ENCODE assay signal across 32 mouse cellular contexts in genomic region chr7:141281442-141281841, GRCm38 (mm10). TPM values are rescaled to one million over a fixed set of nuclear protein-coding genes. Genes with fewer than 3 reads are reported as not detected.
A peak's percentile ranks its signal among the peaks of the same experiment; 100 is the strongest.
DNase-seq lines count a peak whose midpoint lies in the region; ATAC-seq and TF ChIP-seq lines count a peak whose summit lies in the region.
"Had no signal": no experiment of that assay in that cellular context is flagged by ENCODE, and none has a peak within 500 bp of the region (broad histone marks: within the 10 kb centered on the region; RNA-seq: fewer than 3 reads in every experiment).

No protein-coding gene starts in this region.

- H3K9me3 ChIP-seq in forebrain, postnatal 0 days (ENCODE audit: low read length), result no peaks in the 10 kb centered on the region
- H3K9me3 ChIP-seq: G1E had no signal

- H3K27ac ChIP-seq in forebrain, postnatal 0 days (ENCODE audit: low read depth, low read length), result no peak overlapping the region
- no peak overlapping the region for H3K27ac ChIP-seq in thymus, adult 2 months (ENCODE audit: control insufficient read depth, insufficient read depth, low read length)
- H3K27ac ChIP-seq: layer of hippocampus, adult 2 months had no signal

- no peaks in the 10 kb centered on the region for H3K36me3 ChIP-seq in forebrain, postnatal 0 days (ENCODE audit: insufficient read depth)
- no peaks in the 10 kb centered on the region for H3K36me3 ChIP-seq in thymus, adult 2 months (ENCODE audit: control insufficient read depth, insufficient read depth, low read length)
- H3K36me3 ChIP-seq: G1E had no signal

- no peak for TF ChIP-seq POLR2A in brain, embryonic 14.5 days (IDR thresholded peaks at IDR 0.05; ENCODE audit: borderline replicate concordance, extremely low read depth, insufficient read depth, insufficient read length, poor library complexity, severe bottlenecking)
- TF ChIP-seq POLR2A in thymus, adult 2 months (IDR thresholded peaks at IDR 0.05; ENCODE audit: control insufficient read depth, extremely low read depth, insufficient read depth, low read length, poor library complexity), result no peak

- no peaks in the 10 kb centered on the region for H3K27me3 ChIP-seq in forebrain, postnatal 0 days (ENCODE audit: insufficient read depth, low read length)
- peaks cover 4% of the 10 kb centered on the region; the same call in 1 of the 2 replicates for H3K27me3 ChIP-seq in thymus, adult 2 months (ENCODE audit: control insufficient read depth, insufficient read depth, low read length)

- no peak overlapping the region for H3K9ac ChIP-seq in forebrain, postnatal 0 days

- TF ChIP-seq CTCF in brain, embryonic 14.5 days (IDR thresholded peaks at IDR 0.05; ENCODE audit: borderline replicate concordance, extremely low read depth, insufficient read depth, insufficient read length), result no peak
- no peak for TF ChIP-seq CTCF in forebrain, postnatal 0 days (IDR thresholded peaks at IDR 0.05; ENCODE audit: low read depth)
- no peak for TF ChIP-seq CTCF in thymus, adult 2 months (IDR thresholded peaks at IDR 0.05; ENCODE audit: borderline replicate concordance, control insufficient read depth, extremely low read depth, insufficient read depth, low read length, poor library complexity)

- ATAC-seq in forebrain, postnatal 0 days, result peak; percentile 44; the same call in 1 of the 2 replicates
- ATAC-seq in inflammation-experienced regulatory T-cells, adult 6 months, result no peak
- ATAC-seq: activated CD4-positive, CD25-positive, alpha-beta regulatory T cell, adult 4 months; hindbrain, embryonic 16.5 days; intestine, postnatal 0 days; lung, postnatal 0 days had no signal

- peak; percentile 40 for DNase-seq in kidney, adult 11 months
- no peak for DNase-seq in kidney, postnatal 36 days
- peak; percentile 30 for DNase-seq in A20 (ENCODE audit: low read depth, low spot score)
- peak; percentile 82 for DNase-seq in brain, embryonic 14.5 days (ENCODE audit: low read depth)
- DNase-seq in forebrain, postnatal 0 days, result no peak
- DNase-seq in thymus, adult 2 months, result no peak
- no peak for DNase-seq in ovary, postnatal 14 days (ENCODE audit: low spot score)
- DNase-seq: adrenal gland, adult 8-10 months; cerebellum, adult 8-10 months; cerebellum, postnatal 36 days; embryo, embryonic 11 days; gastrocnemius, postnatal 10 days; midbrain, embryonic 14.5 days; right cerebral cortex, postnatal 4 days; thymus, postnatal 25 days had no signal

- H3K4me1 ChIP-seq in forebrain, postnatal 0 days (ENCODE audit: insufficient read depth), result no peaks in the 10 kb centered on the region; the same call in 1 of the 2 replicates
- peaks cover 6% of the 10 kb centered on the region; the same call in 1 of the 2 replicates for H3K4me1 ChIP-seq in thymus, adult 2 months (replicated peaks; ENCODE audit: control insufficient read depth, insufficient read depth, low read length)

- no peak overlapping the region for H3K4me3 ChIP-seq in forebrain, postnatal 0 days (ENCODE audit: low read depth, low read length)
- H3K4me3 ChIP-seq in thymus, adult 2 months (ENCODE audit: control insufficient read depth, insufficient read depth, low read length), result no peak overlapping the region
- H3K4me3 ChIP-seq: layer of hippocampus, adult 2 months had no signal

- no peak overlapping the region for H3K4me2 ChIP-seq in forebrain, postnatal 0 days (ENCODE audit: low read depth)
- H3K4me2 ChIP-seq: heart, embryonic 11.5 days had no signal

- 18% methylated on average over 6 of the region's 6 CpGs for WGBS in forebrain, postnatal 0 days
- WGBS in thymus, adult 2 months, result 92% methylated on average over 6 of the region's 6 CpGs

RNA-seq across cellular contexts. Expression of gene Sct, which starts 2.5 kb away (rescaled TPM):
- polyA plus RNA-seq in brain, embryonic 14.5 days (2012; rRNA removed), result 2.4 and 3.8 TPM in 2 replicates
- total RNA-seq in forebrain, postnatal 0 days (2014; rRNA removed), result not detected in 2 replicates
- polyA plus RNA-seq in forebrain, postnatal 0 days (2015; fragmentation: Nextera tagmentation; extraction: Ambion mirVana), result 2.9 and 3.9 TPM in 2 replicates
- 10.3 and 10.6 TPM in 2 replicates for polyA plus RNA-seq in thymus, adult 2 months (2012; rRNA removed)
- not detected for polyA plus RNA-seq in inflammation-experienced regulatory T-cells, adult 6 months (2017; shearing (Covaris generic))
- total RNA-seq: G1E; granulocyte monocyte progenitor cell, adult 5-6 weeks; hematopoietic stem cell, adult 5-6 weeks; layer of hippocampus, adult 2 months; layer of hippocampus, postnatal 25 days; left cerebral cortex, postnatal 10 days; liver, adult 2 months; megakaryocyte, adult 5-6 weeks had no signal
- polyA plus RNA-seq: activated CD4-positive, CD25-positive, alpha-beta regulatory T cell, adult 4 months; G1E; liver, adult 2 months had no signal

RNA-seq across cellular contexts. Expression of gene Cdhr5, which starts 4.9 kb away (rescaled TPM):
- polyA plus RNA-seq in brain, embryonic 14.5 days (2012; rRNA removed), result 0.04 and 0.06 TPM in 2 replicates
- total RNA-seq in forebrain, postnatal 0 days (2014; rRNA removed), result not detected in 2 replicates
- polyA plus RNA-seq in forebrain, postnatal 0 days (2015; fragmentation: Nextera tagmentation; extraction: Ambion mirVana), result not detected in 2 replicates
- polyA plus RNA-seq in thymus, adult 2 months (2012; rRNA removed), result 2.2 and 2.7 TPM in 2 replicates
- polyA plus RNA-seq in inflammation-experienced regulatory T-cells, adult 6 months (2017; shearing (Covaris generic)), result not detected
- total RNA-seq: granulocyte monocyte progenitor cell, adult 5-6 weeks; hematopoietic stem cell, adult 5-6 weeks; layer of hippocampus, adult 2 months; layer of hippocampus, postnatal 25 days; left cerebral cortex, postnatal 10 days; megakaryocyte, adult 5-6 weeks had no signal
- polyA plus RNA-seq: activated CD4-positive, CD25-positive, alpha-beta regulatory T cell, adult 4 months; G1E; heart, embryonic 11.5 days; heart, postnatal 0 days; hindbrain, embryonic 16.5 days; lung, postnatal 0 days; midbrain, embryonic 14.5 days; neural tube, embryonic 11.5 days had no signal

RNA-seq across cellular contexts. Expression of gene Drd4, which starts 10.4 kb away (rescaled TPM):
- polyA plus RNA-seq in brain, embryonic 14.5 days (2012; rRNA removed), result 1.2 and 1.4 TPM in 2 replicates
- total RNA-seq in forebrain, postnatal 0 days (2014; rRNA removed), result 0.31 and 0.38 TPM in 2 replicates
- polyA plus RNA-seq in forebrain, postnatal 0 days (2015; fragmentation: Nextera tagmentation; extraction: Ambion mirVana), result 0.90 and 0.98 TPM in 2 replicates
- 0.18 and 0.47 TPM in 2 replicates for polyA plus RNA-seq in thymus, adult 2 months (2012; rRNA removed)
- not detected for polyA plus RNA-seq in inflammation-experienced regulatory T-cells, adult 6 months (2017; shearing (Covaris generic))
- total RNA-seq: granulocyte monocyte progenitor cell, adult 5-6 weeks; hematopoietic stem cell, adult 5-6 weeks; liver, adult 2 months; megakaryocyte, adult 5-6 weeks had no signal
- polyA plus RNA-seq: activated CD4-positive, CD25-positive, alpha-beta regulatory T cell, adult 4 months; G1E; liver, adult 2 months; liver, embryonic 16.5 days had no signal

RNA-seq across cellular contexts. Expression of gene Irf7, which starts 15.2 kb away (rescaled TPM):
- 1.3 and 1.6 TPM in 2 replicates for polyA plus RNA-seq in brain, embryonic 14.5 days (2012; rRNA removed)
- 1.3 and 3.8 TPM in 2 replicates for total RNA-seq in forebrain, postnatal 0 days (2014; rRNA removed)
- polyA plus RNA-seq in forebrain, postnatal 0 days (2015; fragmentation: Nextera tagmentation; extraction: Ambion mirVana), result 3.4 and 3.7 TPM in 2 replicates
- 219 and 278 TPM in 2 replicates for polyA plus RNA-seq in thymus, adult 2 months (2012; rRNA removed)
- 100 to 1,000 TPM in 2 of 3 experiments, 10 to 100 TPM in 1; 95.5 to 112 (median 100) TPM for polyA plus RNA-seq in inflammation-experienced regulatory T-cells, adult 6 months (2017; shearing (Covaris generic))

RNA-seq across cellular contexts. Expression of gene Deaf1, which starts 46.0 kb away (rescaled TPM):
- polyA plus RNA-seq in brain, embryonic 14.5 days (2012; rRNA removed), result 43.3 and 82.1 TPM in 2 replicates
- 238 and 239 TPM in 2 replicates for total RNA-seq in forebrain, postnatal 0 days (2014; rRNA removed)
- polyA plus RNA-seq in forebrain, postnatal 0 days (2015; fragmentation: Nextera tagmentation; extraction: Ambion mirVana), result 282 and 289 TPM in 2 replicates
- 34.9 and 40.2 TPM in 2 replicates for polyA plus RNA-seq in thymus, adult 2 months (2012; rRNA removed)
- polyA plus RNA-seq in inflammation-experienced regulatory T-cells, adult 6 months (2017; shearing (Covaris generic)), result 10 to 100 TPM; 17.6 to 37.9 (median 34.6) TPM

Comparison
In these comparisons a context has a peak if more than half of its experiments do, and no peak if none do; other contexts are left out.
1. DNase-seq: peak in kidney, adult 11 months (single experiment), A20 (single experiment) and brain, embryonic 14.5 days (single experiment); none in kidney, postnatal 36 days (0 of 2), forebrain, postnatal 0 days (single experiment), thymus, adult 2 months (single experiment) and ovary, postnatal 14 days (single experiment).